Mouse (Mus musculus) heart, postnatal 25 days (tissue): ENCODE measurements around the gene Cfdp1. TPM values are rescaled to one million over a fixed set of nuclear protein-coding genes. Genes with fewer than 3 reads are reported as not detected.

Source experiments
- DNase-seq: peaks from one replicate; pipeline ENCODE4 v3.0.0; 2022; ENCODE audit warnings: low spot score
- intact Hi-C: fragments of 180-260 bp; cut with DNase I; formaldehyde crosslinking; loops from one replicate; pipeline ENCODE4 v1.15.1; 2025
- total RNA-seq, 2 experiments: library from RNA; stranded (reverse); gene quantifications; 2 replicates each; pipeline ENCODE4 v1.2.3; 2021

Gene Cfdp1
- total RNA-seq, 2 experiments from 2014 or later: 30.9 to 35.7 TPM

DNA sequence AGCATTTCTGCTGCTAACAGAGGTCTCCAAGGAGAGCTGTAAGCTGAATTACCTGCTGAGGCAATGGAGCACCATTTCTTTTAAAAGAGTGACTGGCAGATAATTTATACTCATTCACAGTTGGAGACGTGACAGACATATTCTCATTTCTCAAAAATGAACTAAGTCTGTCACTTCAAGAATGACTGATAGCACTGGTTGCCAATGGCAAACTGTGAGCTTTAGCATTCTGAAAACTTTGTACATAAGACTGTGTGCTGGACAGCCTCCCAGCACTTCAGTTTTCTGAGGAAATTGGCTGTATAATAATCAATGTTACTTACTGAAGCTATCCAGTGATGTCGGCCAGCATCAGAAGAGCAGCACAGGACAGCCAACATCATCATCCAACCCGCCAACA lies 46.1 kb downstream of the Cfdp1 start:
- intact Hi-C loops: loop anchor here (2.0 kb wide), 1 partner anchor 57 kb away; no protein-coding TSS in a partner anchor
- DNase-seq: no peak

DNA sequence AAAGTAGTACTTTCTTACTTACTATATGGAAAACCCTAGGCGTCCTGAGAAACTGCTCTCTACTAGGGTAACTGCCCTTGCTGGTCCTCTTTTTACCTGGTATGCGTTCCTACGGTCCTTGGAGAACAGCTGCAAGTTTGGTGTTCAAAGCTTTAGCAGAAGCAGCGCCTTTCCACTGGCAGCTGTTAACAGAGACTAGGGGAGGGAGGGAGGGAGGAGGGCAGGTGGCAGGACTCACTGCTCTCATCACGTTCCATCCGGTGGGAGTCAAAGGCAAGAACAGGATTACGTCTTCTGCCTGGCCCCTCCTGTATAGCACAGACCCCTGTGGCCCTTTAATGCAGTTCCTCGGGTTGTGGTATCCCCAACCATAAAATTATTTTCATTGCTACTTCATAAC lies 50.7 kb downstream of the Cfdp1 start:
- no peak for DNase-seq
- intact Hi-C loops: no loop called here

DNA sequence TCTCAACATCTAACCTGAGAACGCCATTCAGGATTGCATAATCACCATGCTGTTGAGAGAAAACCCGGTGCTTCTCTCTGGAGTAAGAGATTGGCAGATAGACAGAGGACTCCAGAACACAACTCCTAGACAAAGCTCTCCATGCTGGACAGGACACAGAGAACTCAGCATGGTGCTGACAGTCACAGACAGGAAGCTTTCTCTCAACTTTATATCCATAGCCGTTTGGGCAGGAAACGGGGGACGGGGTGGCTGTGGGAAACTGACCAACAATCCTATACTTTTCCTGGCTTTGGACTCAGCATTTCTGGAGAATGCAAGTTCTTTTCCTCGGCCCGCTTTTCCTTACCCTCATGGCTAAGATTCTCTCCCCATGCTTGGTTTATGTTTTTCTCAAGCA lies 51.8 kb downstream of the Cfdp1 start:
- DNase-seq: no peak
- intact Hi-C loops: no loop called here

DNA sequence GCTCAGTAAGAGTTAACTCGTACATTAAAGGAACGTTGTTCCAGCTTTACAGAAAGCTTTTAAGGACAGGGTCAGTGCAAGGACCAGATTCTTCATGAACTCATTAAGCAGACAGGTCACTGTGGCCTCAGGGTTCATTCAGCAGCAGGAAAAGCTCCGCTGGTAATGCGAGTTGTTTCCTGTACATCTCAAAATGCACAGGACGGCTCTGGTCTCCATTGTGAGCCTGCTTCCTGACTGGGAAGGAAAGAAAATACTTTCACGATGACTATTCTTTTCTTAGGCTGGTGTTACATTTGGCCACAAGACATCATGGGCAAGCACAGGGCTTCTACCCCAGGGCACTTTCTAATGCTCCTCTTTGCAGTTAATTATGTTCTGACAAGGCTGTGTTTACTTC lies 52.6 kb downstream of the Cfdp1 start:
- DNase-seq: no peak
- intact Hi-C loops: no loop called here

DNA sequence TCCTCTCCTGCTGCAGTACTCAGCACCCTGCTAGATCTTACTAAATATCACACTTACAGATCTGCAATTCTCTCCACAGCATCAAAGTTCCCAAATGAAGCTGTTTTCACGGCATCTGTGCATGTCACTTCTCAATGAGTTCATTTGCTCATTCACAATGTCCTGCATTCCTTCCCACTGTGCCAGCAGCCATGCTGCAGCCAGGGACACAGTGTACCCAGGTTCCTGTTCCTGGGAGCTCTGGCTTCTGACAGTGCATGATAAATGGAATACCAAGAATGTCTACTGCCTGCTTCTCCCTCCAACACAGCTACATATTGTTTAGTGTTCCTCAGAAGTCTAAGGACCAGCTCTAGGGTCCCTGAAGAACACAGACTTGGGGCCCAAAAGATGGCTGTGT lies 57.6 kb downstream of the Cfdp1 start:
- no peak for DNase-seq
- intact Hi-C loops: no loop called here

DNA sequence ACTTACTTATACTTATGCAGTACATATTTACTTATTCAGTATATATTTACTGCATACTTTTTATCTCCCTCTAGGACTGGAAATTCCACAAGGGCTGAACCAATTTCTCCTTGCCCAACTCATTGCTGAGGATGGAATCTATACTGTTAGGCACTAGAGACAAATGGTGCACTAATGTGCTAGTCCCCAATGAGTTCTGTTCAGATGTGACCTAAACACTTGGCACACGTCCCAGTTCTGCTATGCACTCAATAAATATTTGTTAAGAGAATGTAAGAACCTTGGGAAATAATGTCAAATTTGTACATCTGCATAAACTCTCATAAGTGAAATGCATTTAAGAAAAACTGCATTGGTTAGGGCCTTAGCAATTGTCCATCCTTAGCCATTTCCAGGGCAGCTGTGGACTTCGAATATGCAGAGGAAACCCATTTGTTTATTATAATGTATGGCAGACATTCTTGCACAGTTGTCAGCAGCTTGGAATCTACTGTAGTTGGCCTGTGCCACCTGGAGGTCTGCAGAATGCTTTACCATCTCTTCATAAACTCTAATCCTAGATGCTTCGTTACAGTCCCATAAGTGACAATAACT lies 60.7 kb downstream of the Cfdp1 start:
- intact Hi-C loops: no loop called here

DNA sequence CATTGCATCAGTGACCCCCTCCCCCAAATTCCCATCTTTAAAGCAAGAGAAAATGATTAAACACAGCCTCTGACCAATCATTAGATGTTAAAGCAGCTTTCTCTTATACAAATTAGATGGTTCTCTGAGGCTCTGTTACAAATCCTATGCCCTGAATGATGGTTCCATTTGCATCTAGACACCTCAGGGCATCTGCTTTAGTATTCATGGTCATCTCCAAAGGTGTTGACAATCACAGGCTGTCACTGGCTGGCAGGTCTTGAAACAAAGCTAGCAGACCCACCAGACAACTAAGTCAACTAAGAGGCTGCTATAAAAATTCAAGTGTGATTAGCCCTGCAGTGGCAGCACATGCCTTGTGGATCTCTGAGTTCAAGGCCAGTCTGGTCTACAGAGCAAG lies 64.5 kb downstream of the Cfdp1 start:
- intact Hi-C loops: loop anchor here (5.0 kb wide), 1 partner anchor 33 kb away; no protein-coding TSS in a partner anchor
- DNase-seq: no peak

More for the DNA sequence above, 60.7 kb downstream of the Cfdp1 start:
- DNase-seq: no peak

DNA sequence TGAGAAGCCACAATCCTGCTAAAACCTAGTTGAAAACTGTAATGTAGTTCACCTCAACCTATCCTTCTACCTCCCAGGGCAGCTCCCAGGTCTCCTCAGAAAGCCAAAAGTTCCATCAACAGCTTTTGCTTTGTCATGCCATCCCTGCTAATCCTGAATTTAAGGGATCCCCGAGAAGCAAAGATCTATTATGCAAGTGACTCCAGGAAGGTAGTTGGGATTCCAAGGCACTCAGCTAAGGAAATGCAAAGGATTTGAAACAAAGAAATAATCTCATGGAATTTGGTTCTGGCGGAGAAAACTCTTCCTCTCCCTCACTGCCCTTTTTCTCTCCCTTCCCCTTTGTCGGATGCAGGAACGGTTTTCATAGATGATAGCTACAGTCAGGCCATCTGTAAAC lies 64.9 kb downstream of the Cfdp1 start:
- no peak for DNase-seq
- intact Hi-C loops: loop anchor here (5.0 kb wide), 1 partner anchor 33 kb away; no protein-coding TSS in a partner anchor

DNA sequence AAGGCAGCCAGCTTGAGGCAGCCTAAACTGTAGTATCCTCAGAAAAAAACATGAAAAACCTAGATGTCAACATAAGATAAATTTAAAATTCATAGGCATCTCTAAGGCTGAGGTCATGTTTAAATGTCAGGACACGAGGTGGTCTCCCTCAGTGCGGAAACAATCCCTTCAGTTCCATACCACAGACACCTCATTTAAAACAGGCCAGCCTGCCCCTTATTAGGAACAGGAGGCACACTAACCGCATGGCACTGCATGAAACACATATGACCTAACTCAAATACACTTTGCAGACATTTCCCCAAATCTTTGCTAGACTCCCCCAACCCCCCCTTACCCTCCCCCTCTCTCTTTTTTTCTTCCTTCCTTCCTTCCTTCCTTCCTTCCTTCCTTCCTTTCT lies 65.6 kb downstream of the Cfdp1 start:
- no peak for DNase-seq
- intact Hi-C loops: loop anchor here (5.0 kb wide), 1 partner anchor 34 kb away; no protein-coding TSS in a partner anchor

DNA sequence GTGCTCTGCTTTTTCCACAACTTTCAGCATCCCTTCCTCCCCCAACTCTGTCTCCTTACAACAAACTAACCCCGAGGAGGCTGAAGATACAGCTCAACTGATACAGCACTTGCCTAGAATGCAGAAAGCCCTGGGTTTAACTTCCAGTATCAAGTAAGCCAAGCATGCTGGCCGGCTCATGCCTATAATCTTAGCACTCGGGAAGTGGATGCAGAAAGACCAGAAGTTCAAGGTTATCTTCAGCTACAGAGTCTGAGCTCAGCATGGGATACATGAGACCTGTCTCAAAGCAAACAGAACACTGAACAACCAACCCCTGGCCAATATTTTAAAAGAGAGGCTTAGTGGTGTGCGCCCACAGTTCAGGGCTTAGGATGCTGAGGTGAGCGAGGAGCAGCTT lies 66.0 kb downstream of the Cfdp1 start:
- DNase-seq: no peak
- intact Hi-C loops: loop anchor here (5.0 kb wide), 1 partner anchor 34 kb away; no protein-coding TSS in a partner anchor

DNA sequence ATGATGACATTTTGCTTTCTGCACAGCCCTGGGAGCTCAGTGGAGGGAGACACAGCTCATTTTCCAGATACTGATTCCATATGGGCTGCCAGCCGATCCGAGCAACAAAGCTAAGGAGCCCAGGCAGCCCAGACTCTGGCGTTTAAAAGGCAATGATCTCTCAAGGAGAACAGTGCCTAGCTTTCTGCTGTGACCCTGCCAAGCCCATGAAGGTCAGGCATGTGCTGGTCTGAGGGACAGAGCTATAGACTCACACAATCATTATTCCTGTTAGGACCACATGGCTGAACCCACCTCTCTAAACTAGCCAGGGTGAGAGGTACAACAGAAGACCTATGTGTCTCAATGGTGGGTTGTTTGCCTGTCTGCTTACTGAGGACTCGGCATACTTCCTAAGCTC lies 66.4 kb downstream of the Cfdp1 start:
- intact Hi-C loops: loop anchor here (5.0 kb wide), 1 partner anchor 35 kb away; no protein-coding TSS in a partner anchor
- no peak for DNase-seq

DNA sequence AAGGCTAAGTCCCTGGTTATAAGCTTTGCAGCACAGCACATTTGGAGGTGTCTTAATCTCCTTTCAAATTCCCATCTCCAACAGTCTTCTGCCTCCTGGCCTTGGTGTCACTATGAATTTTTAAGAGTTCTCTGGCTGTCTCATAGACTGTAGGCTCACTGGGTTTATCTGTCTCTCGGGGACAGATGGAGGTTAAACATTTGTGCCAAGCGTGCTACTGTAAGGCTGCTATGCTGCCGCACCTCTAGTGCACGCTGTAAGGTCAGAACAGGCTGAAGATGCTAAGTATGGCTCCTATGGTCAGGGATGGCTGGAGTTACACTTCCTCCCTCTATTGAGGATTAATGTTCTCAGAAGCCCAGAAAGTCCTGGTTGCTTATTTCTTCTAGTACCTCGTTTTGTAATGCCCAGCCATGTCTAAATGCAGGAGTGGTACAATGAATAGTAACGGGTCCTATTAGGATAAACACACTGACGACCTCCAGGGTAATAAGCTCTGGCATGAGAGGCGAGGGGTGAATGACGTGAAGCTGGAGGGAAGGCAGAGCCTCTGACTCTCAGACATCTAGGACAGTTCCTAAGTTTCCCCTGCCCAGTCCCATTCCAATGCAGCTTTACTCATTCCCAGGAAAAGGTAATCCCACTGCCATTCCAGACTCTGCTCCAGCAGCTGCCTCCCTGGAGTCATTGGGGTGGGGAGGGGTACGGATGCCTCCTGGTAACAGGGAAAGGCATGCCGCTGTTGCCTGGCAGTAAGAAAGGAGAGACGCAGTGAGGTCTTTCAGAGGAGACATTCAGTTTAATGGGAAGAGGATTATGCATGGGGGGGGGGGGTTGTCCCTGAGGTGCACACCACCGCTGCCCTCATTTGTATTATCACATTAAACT lies 67.1 kb downstream of the Cfdp1 start:
- no peak for DNase-seq
- intact Hi-C loops: loop anchor here (5.0 kb wide), 1 partner anchor 35 kb away; no protein-coding TSS in a partner anchor

DNA sequence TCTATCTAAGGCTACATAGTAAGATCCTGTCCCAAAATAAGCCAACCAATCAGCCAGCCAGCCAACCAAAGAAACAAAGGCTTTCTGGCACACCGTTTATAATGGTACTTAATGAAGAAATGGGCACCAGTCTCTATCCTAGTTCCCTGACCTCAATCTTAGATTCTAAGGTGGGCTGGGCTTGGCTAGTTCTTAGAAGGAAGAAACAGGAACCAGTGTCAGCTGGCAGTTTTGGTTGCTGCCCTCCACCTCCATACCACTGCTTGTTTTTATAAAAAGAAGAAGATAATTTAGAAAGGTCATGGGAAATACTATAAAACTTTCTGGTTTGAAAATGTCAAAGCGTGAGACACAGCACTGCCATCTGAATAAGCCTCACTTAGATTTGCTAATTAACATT lies 68.0 kb downstream of the Cfdp1 start:
- no peak for DNase-seq
- intact Hi-C loops: loop anchor here (5.0 kb wide), 1 partner anchor 36 kb away; no protein-coding TSS in a partner anchor

DNA sequence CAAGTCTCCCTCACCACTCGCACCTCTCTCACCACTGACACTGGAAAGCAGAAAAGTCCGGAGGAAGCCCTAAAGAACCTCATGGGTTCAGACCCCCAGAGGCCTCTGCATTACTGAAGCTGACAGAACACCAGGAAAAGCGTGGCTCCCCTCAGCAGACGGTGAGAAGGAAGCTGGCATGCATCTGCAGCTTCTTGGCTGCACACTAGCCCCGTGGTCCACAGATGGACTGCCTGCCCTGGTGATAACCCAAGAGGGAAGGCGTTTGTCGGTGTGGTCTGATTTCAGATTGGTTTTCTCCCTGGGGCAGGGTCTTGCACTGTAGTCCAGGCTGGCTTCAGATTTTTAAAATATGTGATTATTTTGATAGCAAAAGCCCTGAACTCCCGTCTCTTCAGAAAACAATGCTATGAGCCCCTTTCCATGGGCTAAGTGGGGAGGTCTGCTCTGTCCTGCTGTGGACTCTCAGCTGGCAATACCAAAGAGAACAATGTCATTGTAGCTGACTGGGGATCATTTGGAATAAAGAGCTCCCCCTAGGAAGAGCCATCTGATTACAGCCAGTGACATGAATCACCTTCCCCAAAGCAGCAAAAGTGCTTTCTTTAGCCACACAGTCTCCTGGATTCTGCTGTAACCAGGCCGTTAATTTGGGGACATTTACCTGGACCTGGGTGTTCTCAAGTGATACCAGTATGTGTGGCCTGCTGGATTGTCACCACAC lies 71.3 kb downstream of the Cfdp1 start:
- intact Hi-C loops: loop anchor here (5.0 kb wide), 1 partner anchor 61 kb away; no protein-coding TSS in a partner anchor
- no peak for DNase-seq

DNA sequence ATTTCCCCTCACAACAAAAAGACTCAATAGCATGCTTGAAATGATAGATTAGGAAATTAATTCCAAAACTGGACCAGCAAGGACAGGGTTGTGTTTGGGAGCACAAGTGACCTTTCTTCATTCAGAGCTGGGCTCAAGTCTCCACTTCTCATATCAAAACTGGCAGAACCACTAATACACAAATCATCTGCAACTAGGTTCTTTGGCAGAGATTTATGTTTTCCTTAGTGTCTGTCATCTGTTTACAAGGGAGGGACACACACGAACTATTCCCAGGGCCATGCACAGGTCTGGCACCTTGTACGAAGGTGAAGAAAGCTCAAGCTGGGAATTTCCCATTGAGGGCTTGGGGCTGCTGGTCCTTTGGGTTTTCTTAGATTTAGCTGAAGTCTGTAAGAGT lies 71.9 kb downstream of the Cfdp1 start:
- intact Hi-C loops: loop anchor here (5.0 kb wide), 1 partner anchor 60 kb away; no protein-coding TSS in a partner anchor
- no peak for DNase-seq

DNA sequence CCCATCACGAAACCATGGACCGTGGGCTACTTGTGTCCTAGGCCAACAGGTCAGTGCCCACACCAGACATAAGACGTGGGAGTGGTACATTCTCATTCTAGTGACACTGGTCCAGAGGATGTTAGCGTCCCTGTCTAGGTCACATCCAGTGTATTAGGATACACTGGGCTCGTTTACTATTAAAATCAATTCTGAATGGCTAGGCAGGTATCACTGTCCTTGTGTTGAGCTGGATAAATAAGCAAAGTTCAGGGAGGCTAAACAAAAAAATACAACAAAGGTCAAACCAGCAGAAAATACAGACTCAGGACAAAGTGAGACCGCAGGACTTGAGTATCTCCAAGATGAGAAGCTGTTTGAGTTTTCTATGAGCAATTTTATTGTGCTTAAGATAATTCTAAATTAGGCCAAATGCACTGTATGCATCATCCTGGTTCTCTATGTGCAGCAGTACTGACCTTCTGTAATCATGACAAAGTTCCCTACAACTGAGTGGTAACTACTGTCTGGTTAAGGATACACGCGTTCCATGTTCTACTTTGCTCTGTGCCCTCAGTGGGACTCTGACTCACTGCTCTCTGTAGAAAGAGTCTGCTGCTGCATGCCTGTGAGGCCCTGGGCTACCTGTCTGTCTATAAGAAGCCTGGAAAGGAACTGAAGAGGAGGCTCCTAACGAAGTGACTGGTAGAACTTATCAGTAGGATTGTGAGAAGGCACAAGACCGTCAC lies 73.2 kb downstream of the Cfdp1 start:
- intact Hi-C loops: loop anchor here (5.0 kb wide), 1 partner anchor 59 kb away; no protein-coding TSS in a partner anchor
- no peak for DNase-seq

DNA sequence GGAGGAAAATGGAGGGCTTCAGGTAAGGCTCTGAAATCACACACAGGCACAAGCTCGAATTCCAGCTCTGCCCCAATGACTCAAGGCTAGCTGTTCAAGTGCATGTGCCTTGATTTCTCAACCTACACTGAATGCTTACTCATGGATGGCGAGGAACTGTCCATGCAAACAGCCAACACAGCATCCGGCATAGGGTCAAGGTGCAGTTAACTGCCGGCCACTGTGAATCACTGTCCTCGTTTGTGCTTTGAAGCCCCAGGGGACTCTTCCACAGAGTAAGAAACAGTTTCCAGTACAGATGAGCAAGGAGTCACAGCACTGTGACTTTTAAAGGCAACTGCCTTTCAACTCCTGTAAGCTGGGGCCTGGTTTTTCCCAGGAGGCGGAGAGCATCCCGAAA lies 74.4 kb downstream of the Cfdp1 start:
- DNase-seq: no peak
- intact Hi-C loops: loop anchor here (5.0 kb wide), 1 partner anchor 57 kb away; no protein-coding TSS in a partner anchor

DNA sequence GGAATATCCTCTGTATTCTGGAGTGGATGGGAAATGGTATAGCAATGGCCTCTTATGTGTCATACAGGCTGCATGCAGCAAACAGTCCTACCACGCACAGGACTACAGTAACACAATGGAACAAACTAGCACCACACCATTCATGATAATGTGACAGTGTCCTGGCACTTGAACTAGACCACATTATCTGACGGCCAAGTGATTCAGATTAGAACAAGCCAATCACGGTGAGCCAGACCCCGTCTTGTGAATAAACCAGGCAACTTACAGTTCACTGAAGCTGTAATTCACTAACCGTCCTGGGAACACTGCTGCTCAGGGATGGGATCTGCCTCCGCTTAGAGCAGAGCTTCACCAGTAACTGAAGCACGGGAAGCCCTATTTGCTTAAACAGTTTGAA lies 75.3 kb downstream of the Cfdp1 start:
- intact Hi-C loops: no loop called here

DNA sequence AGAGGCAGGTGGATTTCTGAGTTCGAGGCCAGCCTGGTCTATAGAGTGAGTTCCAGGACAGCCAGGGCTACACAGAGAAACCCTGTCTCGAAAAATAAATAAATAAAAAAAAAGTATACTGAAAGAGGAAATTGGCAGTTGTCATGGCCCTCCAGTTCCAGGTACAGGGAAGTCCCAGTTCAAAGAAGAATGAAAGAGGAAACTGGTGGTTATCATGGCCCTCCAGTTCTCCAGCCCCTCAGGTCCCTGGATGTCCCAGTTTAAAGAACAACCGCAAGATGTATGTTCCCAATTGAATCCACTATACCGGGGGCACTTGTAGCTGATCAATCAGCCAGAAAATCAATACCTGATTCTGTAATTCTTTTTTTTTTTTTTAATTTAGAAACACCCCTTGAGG lies 77.6 kb downstream of the Cfdp1 start:
- DNase-seq: no peak
- intact Hi-C loops: no loop called here

More for the DNA sequence above, 75.3 kb downstream of the Cfdp1 start:
- no peak for DNase-seq
